ENCODE assay signal across 12 mouse cellular contexts in the genomic region with DNA sequence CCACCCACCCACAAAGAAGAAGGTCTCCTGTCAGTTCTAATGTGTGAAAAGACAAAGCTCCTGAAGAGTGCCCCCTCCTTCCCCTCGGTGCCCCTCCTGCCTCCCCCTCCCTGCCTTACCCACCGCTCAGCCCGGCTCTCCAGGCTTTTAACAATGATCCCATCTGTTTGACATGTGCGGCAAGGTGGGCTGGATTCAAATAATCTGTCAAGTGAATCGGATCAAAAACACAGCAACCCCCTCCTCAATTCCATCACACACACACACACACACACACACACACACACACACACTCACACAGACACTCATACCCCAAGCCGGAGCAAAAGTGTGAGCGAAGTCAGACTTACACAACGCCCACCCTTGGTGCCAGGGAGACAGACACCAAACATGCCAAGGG. TPM values are rescaled to one million over a fixed set of nuclear protein-coding genes. Genes with fewer than 3 reads are reported as not detected.
DNase-seq lines count a peak whose midpoint lies in the region; ATAC-seq lines count a peak whose summit lies in the region.
"Had no signal": no experiment of that assay in that cellular context is flagged by ENCODE, and none has a peak within 500 bp of the region (broad histone marks: within the 10 kb centered on the region; RNA-seq: fewer than 3 reads in every experiment).

No protein-coding gene starts in this region.

- H3K36me3 ChIP-seq in forebrain, embryonic 12.5 days (replicated peaks): no peaks in the 10 kb centered on the region
- H3K36me3 ChIP-seq in limb, embryonic 10.5 days: no peaks in the 10 kb centered on the region

- 0 out of 2 replicates have a peak overlapping the region, but pooled peaks have one; percentile 2 for H3K9ac ChIP-seq in forebrain, embryonic 12.5 days

- peak overlapping the region; percentile 10; the same call in 1 of the 2 replicates for H3K4me3 ChIP-seq in forebrain, embryonic 12.5 days (replicated peaks)
- peak overlapping the region; percentile 22; the same call in 1 of the 2 replicates for H3K4me3 ChIP-seq in limb, embryonic 10.5 days

- DNase-seq in layer of hippocampus, postnatal 14 days (ENCODE audit: low spot score in 2 of 2): peak; percentile 21 to 52
- DNase-seq in layer of hippocampus, adult 11-12 months (ENCODE audit: low spot score): no peak
- DNase-seq in limb, embryonic 10.5 days (ENCODE audit: low spot score): no peak
- DNase-seq in retina, embryonic 14.5 days (ENCODE audit: low spot score): peak; percentile 58
- no peak for DNase-seq in thymus, postnatal 14 days
- no peak for DNase-seq in urinary bladder, adult 2 months (ENCODE audit: low spot score)
- DNase-seq: adrenal gland, postnatal 14 days; thymus, postnatal 25 days had no signal

- H3K27ac ChIP-seq in forebrain, embryonic 12.5 days: no peak overlapping the region
- no peak overlapping the region for H3K27ac ChIP-seq in limb, embryonic 10.5 days

- WGBS in forebrain, embryonic 12.5 days: 12% methylated on average over 8 of the region's 8 CpGs
- WGBS in limb, embryonic 10.5 days: 33% methylated on average over 8 of the region's 8 CpGs

- H3K9me3 ChIP-seq in forebrain, embryonic 12.5 days: no peaks in the 10 kb centered on the region
- no peaks in the 10 kb centered on the region for H3K9me3 ChIP-seq in limb, embryonic 10.5 days (replicated peaks)

- H3K27me3 ChIP-seq in forebrain, embryonic 12.5 days: no peaks in the 10 kb centered on the region
- H3K27me3 ChIP-seq in limb, embryonic 10.5 days (ENCODE audit: low read depth, poor library complexity, severe bottlenecking): no peaks in the 10 kb centered on the region

- H3K4me2 ChIP-seq in forebrain, embryonic 12.5 days: peak overlapping the region; percentile 46

- peaks cover 31% of the 10 kb centered on the region for H3K4me1 ChIP-seq in forebrain, embryonic 12.5 days
- peaks cover 30% of the 10 kb centered on the region for H3K4me1 ChIP-seq in limb, embryonic 10.5 days

- peak; percentile 76 for ATAC-seq in forebrain, embryonic 12.5 days (ENCODE audit: low FRiP score)

RNA-seq across cellular contexts. Expression of a gene that starts 19.7 kb away (rescaled TPM):
- 1 to 10 TPM; 2.6 to 3.2 TPM for total RNA-seq in layer of hippocampus, postnatal 14 days (2021)
- polyA plus RNA-seq in forebrain, embryonic 12.5 days (2016; fragmentation: Nextera tagmentation; extraction: Ambion mirVana): 2.0 and 2.4 TPM in 2 replicates
- polyA plus RNA-seq in limb, embryonic 10.5 days (2016; fragmentation: Nextera tagmentation; extraction: Ambion mirVana): 0.10 and 0.41 TPM in 2 replicates
- polyA plus RNA-seq in urinary bladder, adult 2 months (2012; rRNA removed): 0.41 and 0.93 TPM in 2 replicates
- total RNA-seq: common myeloid progenitor, adult 5-6 weeks; ES-E14; megakaryocyte progenitor cell, adult 5-6 weeks had no signal

Comparison
In these comparisons a context has a peak if more than half of its experiments do, and no peak if none do; other contexts are left out.
1. DNase-seq: peak in layer of hippocampus, postnatal 14 days (2 of 2) and retina, embryonic 14.5 days (single experiment); none in layer of hippocampus, adult 11-12 months (single experiment), limb, embryonic 10.5 days (single experiment), thymus, postnatal 14 days (single experiment) and urinary bladder, adult 2 months (single experiment).